Mouse (Mus musculus): ENCODE results near the gene Zfp777. TPM values are rescaled to one million over a fixed set of nuclear protein-coding genes. Genes with fewer than 3 reads are reported as not detected.
A peak's percentile ranks its signal among the peaks of the same experiment; 100 is the strongest.

Zfp777 gene
- polyA plus RNA-seq, 1 experiment from 2014 or later: 14.8 TPM

GRCm38 (mm10) chr6:48024330-48024993, 24.2 kb downstream of the Zfp777 start:
- peak; percentile 40; the same call in 1 of the 2 replicates for ATAC-seq (ENCODE audit: low FRiP score, low read depth)
- no peaks in the 10 kb centered on the region for H3K27me3 ChIP-seq
- H3K9ac ChIP-seq: no peak overlapping the region
- H3K36me3 ChIP-seq: peaks cover 67% of the 10 kb centered on the region
- 0 out of 2 replicates have a peak, but pooled peaks cover 6% of the 10 kb centered on the region for H3K4me1 ChIP-seq (replicated peaks)
- peaks cover 21% of the 10 kb centered on the region for H3K9me3 ChIP-seq
- H3K4me2 ChIP-seq: no peak overlapping the region
- H3K27ac ChIP-seq (replicated peaks): no peak overlapping the region
- 76% methylated on average over 43 of the region's 43 CpGs for WGBS
- H3K4me3 ChIP-seq: no peak overlapping the region

GRCm38 (mm10) chr6:48022672-48023071, 26.0 kb downstream of the Zfp777 start:
- Histone ChIP-seq H3K9ac (no peak overlapping the region), H3K4me2 (no peak overlapping the region), H3K36me3 (peaks cover 56% of the 10 kb centered on the region), H3K4me3 (no peak overlapping the region), H3K27ac (replicated peaks) (no peak overlapping the region), H3K27me3 (no peaks in the 10 kb centered on the region), H3K4me1 (replicated peaks) (0 out of 2 replicates have a peak, but pooled peaks cover 6% of the 10 kb centered on the region), H3K9me3 (peaks cover 21% of the 10 kb centered on the region)
- ATAC-seq (ENCODE audit: low FRiP score, low read depth): no peak
- 82% methylated on average over 2 of the region's 2 CpGs for WGBS

- no peak for ATAC-seq (ENCODE audit: low FRiP score, low read depth)
- no peak overlapping the region for H3K4me3 ChIP-seq
- no peak overlapping the region for H3K9ac ChIP-seq
- H3K36me3 ChIP-seq: peaks cover 46% of the 10 kb centered on the region
- 0 out of 2 replicates have a peak, but pooled peaks cover 6% of the 10 kb centered on the region for H3K4me1 ChIP-seq (replicated peaks)
- WGBS: 83% methylated on average over 1 of the region's 1 CpGs
- H3K4me2 ChIP-seq: no peak overlapping the region
- peaks cover 21% of the 10 kb centered on the region for H3K9me3 ChIP-seq
- H3K27me3 ChIP-seq: no peaks in the 10 kb centered on the region
- no peak overlapping the region for H3K27ac ChIP-seq (replicated peaks)
These were observed 27.0 kb downstream of the Zfp777 start for GRCm38 (mm10) chr6:48021678-48022077.

GRCm38 (mm10) chr6:48020006-48020405, 28.7 kb downstream of the Zfp777 start:
- H3K36me3 ChIP-seq: peaks cover 30% of the 10 kb centered on the region
- H3K9me3 ChIP-seq: peaks cover 11% of the 10 kb centered on the region
- H3K4me1 ChIP-seq (replicated peaks): peaks cover 6% of the 10 kb centered on the region; the same call in 1 of the 2 replicates
- no peak overlapping the region for H3K4me3 ChIP-seq
- H3K9ac ChIP-seq: no peak overlapping the region
- no peak overlapping the region for H3K4me2 ChIP-seq
- no peak for ATAC-seq (ENCODE audit: low FRiP score, low read depth)
- H3K27ac ChIP-seq (replicated peaks): 0 out of 2 replicates have a peak overlapping the region, but pooled peaks have one; percentile 37
- no peaks in the 10 kb centered on the region for H3K27me3 ChIP-seq
- WGBS: 65% methylated on average over 2 of the region's 2 CpGs

- no peaks in the 10 kb centered on the region for H3K9me3 ChIP-seq
- no peak for ATAC-seq (ENCODE audit: low FRiP score, low read depth)
- H3K4me2 ChIP-seq: no peak overlapping the region
- H3K9ac ChIP-seq: no peak overlapping the region
- H3K4me3 ChIP-seq: no peak overlapping the region
- no peaks in the 10 kb centered on the region for H3K27me3 ChIP-seq
- H3K4me1 ChIP-seq (replicated peaks): peaks cover 6% of the 10 kb centered on the region; the same call in 1 of the 2 replicates
- H3K27ac ChIP-seq (replicated peaks): no peak overlapping the region
- WGBS: 93% methylated on average over 9 of the region's 9 CpGs
- 0 out of 2 replicates have a peak, but pooled peaks cover 5% of the 10 kb centered on the region for H3K36me3 ChIP-seq
These were observed 31.9 kb downstream of the Zfp777 start for GRCm38 (mm10) chr6:48016841-48017240.

- Histone ChIP-seq H3K27me3 (no peaks in the 10 kb centered on the region), H3K27ac (replicated peaks) (no peak overlapping the region)
These were observed 32.6 kb downstream of the Zfp777 start for GRCm38 (mm10) chr6:48016090-48016521.

GRCm38 (mm10) chr6:48010727-48011126, 38.0 kb downstream of the Zfp777 start:
- WGBS: 59% methylated on average over 8 of the region's 8 CpGs
- Histone ChIP-seq H3K9ac (no peak overlapping the region), H3K4me3 (no peak overlapping the region), H3K4me2 (no peak overlapping the region), H3K4me1 (replicated peaks) (no peaks in the 10 kb centered on the region), H3K36me3 (no peaks in the 10 kb centered on the region), H3K27me3 (no peaks in the 10 kb centered on the region), H3K9me3 (no peaks in the 10 kb centered on the region), H3K27ac (replicated peaks) (no peak overlapping the region)
- no peak for ATAC-seq (ENCODE audit: low FRiP score, low read depth)

More at GRCm38 (mm10) chr6:48016090-48016521, 32.6 kb downstream of the Zfp777 start:
- peak overlapping the region; percentile 80 for H3K4me2 ChIP-seq
- H3K4me3 ChIP-seq: peak overlapping the region; percentile 45
- 0% methylated on average over 24 of the region's 24 CpGs for WGBS
- peak; percentile 95 for ATAC-seq (ENCODE audit: low FRiP score, low read depth)
- H3K9ac ChIP-seq: peak overlapping the region; percentile 51
- H3K9me3 ChIP-seq: no peaks in the 10 kb centered on the region
- H3K36me3 ChIP-seq: 0 out of 2 replicates have a peak, but pooled peaks cover 5% of the 10 kb centered on the region
- H3K4me1 ChIP-seq (replicated peaks): peaks cover 6% of the 10 kb centered on the region; the same call in 1 of the 2 replicates

GRCm38 (mm10) chr6:47995661-47996060, 53.0 kb downstream of the Zfp777 start:
- Histone ChIP-seq H3K27ac (replicated peaks) (no peak overlapping the region), H3K9ac (no peak overlapping the region), H3K4me2 (no peak overlapping the region), H3K9me3 (no peaks in the 10 kb centered on the region), H3K36me3 (no peaks in the 10 kb centered on the region), H3K4me1 (replicated peaks) (no peaks in the 10 kb centered on the region), H3K4me3 (no peak overlapping the region), H3K27me3 (no peaks in the 10 kb centered on the region)
- 91% methylated on average over 9 of the region's 9 CpGs for WGBS
- no peak for ATAC-seq (ENCODE audit: low FRiP score, low read depth)

- no peak overlapping the region for H3K4me3 ChIP-seq
- no peak for ATAC-seq (ENCODE audit: low FRiP score, low read depth)
- no peak overlapping the region for H3K9ac ChIP-seq
- no peaks in the 10 kb centered on the region for H3K36me3 ChIP-seq
- no peaks in the 10 kb centered on the region for H3K4me1 ChIP-seq (replicated peaks)
- no peaks in the 10 kb centered on the region for H3K9me3 ChIP-seq
- WGBS: 18% methylated on average over 2 of the region's 2 CpGs
- no peaks in the 10 kb centered on the region for H3K27me3 ChIP-seq
- H3K27ac ChIP-seq (replicated peaks): no peak overlapping the region
- no peak overlapping the region for H3K4me2 ChIP-seq
These were observed 64.8 kb downstream of the Zfp777 start for GRCm38 (mm10) chr6:47983936-47984335.

- Histone ChIP-seq H3K4me3 (no peak overlapping the region), H3K27me3 (no peaks in the 10 kb centered on the region), H3K4me2 (no peak overlapping the region), H3K36me3 (no peaks in the 10 kb centered on the region), H3K9me3 (no peaks in the 10 kb centered on the region), H3K9ac (no peak overlapping the region), H3K27ac (replicated peaks) (no peak overlapping the region), H3K4me1 (replicated peaks) (no peaks in the 10 kb centered on the region)
- WGBS: 15% methylated on average over 6 of the region's 6 CpGs
- ATAC-seq (ENCODE audit: low FRiP score, low read depth): peak; percentile 89
These were observed 69.8 kb downstream of the Zfp777 start for GRCm38 (mm10) chr6:47978897-47979368.

- Histone ChIP-seq H3K4me1 (replicated peaks) (no peaks in the 10 kb centered on the region), H3K27ac (replicated peaks) (no peak overlapping the region), H3K4me3 (no peak overlapping the region), H3K36me3 (no peaks in the 10 kb centered on the region), H3K9me3 (no peaks in the 10 kb centered on the region), H3K9ac (no peak overlapping the region), H3K4me2 (no peak overlapping the region), H3K27me3 (no peaks in the 10 kb centered on the region)
- ATAC-seq (ENCODE audit: low FRiP score, low read depth): no peak
- WGBS: 75% methylated on average over 1 of the region's 1 CpGs
These were observed 74.1 kb downstream of the Zfp777 start for GRCm38 (mm10) chr6:47974599-47974998.
